Mouse (Mus musculus): ENCODE results near the gene Clec18a. TPM values are rescaled to one million over a fixed set of nuclear protein-coding genes. Genes with fewer than 3 reads are reported as not detected.
"Not testable (repeated sequence)": the region's sequence is repeated elsewhere in the genome, so short reads cannot be mapped to it uniquely, and the experiment has no call there.

Gene Clec18a
- polyA plus RNA-seq, 1 experiment from 2014 or later, result not detected

DNA sequence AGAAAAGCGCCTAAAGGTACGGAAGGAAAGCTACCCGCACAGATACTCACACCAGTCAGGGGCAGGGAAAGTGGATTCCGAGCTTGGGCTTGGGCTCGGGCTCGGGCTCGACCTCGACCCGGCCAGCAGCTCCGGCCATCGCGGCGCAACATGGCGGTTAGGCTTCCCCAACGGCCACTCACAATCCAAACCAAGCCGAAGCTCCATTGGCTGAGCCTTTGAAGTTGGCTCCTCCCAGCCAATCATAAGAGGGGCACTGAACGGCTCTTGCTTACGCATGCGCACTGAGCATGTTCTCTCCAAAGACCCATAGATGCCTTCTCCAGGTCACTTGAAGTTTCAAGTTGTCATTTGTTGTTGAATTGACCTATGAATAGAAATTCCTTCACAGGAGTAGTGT, 60.7 kb downstream of the Clec18a start, which contains the start of gene Ddx19b:
Gene Ddx19b (minus strand): TSS at position 180 of the 400 bp plus-strand sequence.
- 91% methylated on average over 19 of the region's 19 CpGs for WGBS (ENCODE audit: insufficient replicate concordance)
- H3K27ac ChIP-seq, result no peak within 1 kb of the TSS; the same call in 1 of the 2 replicates
- H3K36me3 ChIP-seq, result peaks cover 15% of the 10 kb centered on the region
- H3K27me3 ChIP-seq, result no peaks in the 10 kb centered on the region
- H3K4me1 ChIP-seq (replicated peaks), result peaks cover 53% of the 10 kb centered on the region
- DNase-seq (no peak), ATAC-seq (ENCODE audit: low read depth) (no peak)
- H3K9me3 ChIP-seq (replicated peaks), result no peaks in the 10 kb centered on the region
- no peak within 1 kb of the TSS for H3K4me3 ChIP-seq (replicated peaks)
- H3K9ac ChIP-seq, result no peak within 1 kb of the TSS
- no peak within 1 kb of the TSS for H3K4me2 ChIP-seq

DNA sequence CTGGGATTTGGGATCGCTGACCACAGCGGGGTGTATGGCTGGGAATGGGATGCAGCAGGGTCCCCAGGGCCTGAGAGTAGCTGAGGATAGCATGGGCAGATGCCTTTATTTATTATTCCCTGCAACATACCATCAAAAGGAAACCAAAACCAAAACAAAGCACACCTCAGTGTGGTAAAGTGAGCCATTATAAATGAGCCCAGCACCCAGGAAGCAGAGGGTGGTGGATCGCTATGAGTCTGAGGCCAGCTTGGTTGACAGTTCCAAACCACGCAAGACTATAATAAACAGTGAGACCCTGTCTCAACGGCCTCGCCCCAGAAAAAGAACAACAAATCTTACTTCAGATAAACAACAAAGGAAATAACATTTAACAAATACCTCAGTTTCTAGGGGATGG, 62.2 kb downstream of the Clec18a start:
- Histone ChIP-seq H3K9ac (peak overlapping the region; percentile 54), H3K4me1 (replicated peaks) (peaks cover 43% of the 10 kb centered on the region), H3K9me3 (replicated peaks) (no peaks in the 10 kb centered on the region), H3K36me3 (no peaks in the 10 kb centered on the region), H3K4me3 (replicated peaks) (peak overlapping the region; percentile 40), H3K4me2 (peak overlapping the region; percentile 65), H3K27ac (no peak overlapping the region), H3K27me3 (no peaks in the 10 kb centered on the region)
- DNase-seq, result no peak
- 64% methylated on average over 6 of the region's 6 CpGs for WGBS (ENCODE audit: insufficient replicate concordance)
- no peak for ATAC-seq (ENCODE audit: low read depth)

DNA sequence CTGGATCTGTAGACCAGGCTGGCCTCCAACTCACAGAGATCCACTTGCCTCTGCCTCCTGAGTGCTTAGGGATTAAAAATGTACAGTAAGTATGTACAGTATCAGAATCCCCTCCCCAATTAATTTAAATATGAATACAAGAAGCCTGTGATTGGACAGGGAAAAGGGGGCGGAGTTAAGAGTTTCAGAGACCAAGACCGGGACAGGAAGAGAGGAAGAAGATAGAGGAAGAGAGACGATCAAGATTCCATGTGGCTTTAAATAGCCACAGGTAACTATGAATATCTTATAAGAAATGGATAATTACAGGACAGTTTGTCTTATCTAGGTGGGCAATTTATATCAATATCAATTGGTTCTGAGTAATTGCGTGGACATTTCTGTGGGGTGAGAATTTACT, 62.6 kb downstream of the Clec18a start:
- Histone ChIP-seq H3K27me3 (no peaks in the 10 kb centered on the region), H3K9me3 (replicated peaks) (no peaks in the 10 kb centered on the region), H3K9ac (peak overlapping the region; percentile 54; the same call in 1 of the 2 replicates), H3K36me3 (no peaks in the 10 kb centered on the region), H3K27ac (no peak overlapping the region), H3K4me3 (replicated peaks) (peak overlapping the region; percentile 40), H3K4me2 (peak overlapping the region; percentile 65), H3K4me1 (replicated peaks) (peaks cover 39% of the 10 kb centered on the region)
- WGBS (ENCODE audit: insufficient replicate concordance), result 25% methylated on average over 4 of the region's 4 CpGs
- no peak for ATAC-seq (ENCODE audit: low read depth)
- DNase-seq, result peak; percentile 27

DNA sequence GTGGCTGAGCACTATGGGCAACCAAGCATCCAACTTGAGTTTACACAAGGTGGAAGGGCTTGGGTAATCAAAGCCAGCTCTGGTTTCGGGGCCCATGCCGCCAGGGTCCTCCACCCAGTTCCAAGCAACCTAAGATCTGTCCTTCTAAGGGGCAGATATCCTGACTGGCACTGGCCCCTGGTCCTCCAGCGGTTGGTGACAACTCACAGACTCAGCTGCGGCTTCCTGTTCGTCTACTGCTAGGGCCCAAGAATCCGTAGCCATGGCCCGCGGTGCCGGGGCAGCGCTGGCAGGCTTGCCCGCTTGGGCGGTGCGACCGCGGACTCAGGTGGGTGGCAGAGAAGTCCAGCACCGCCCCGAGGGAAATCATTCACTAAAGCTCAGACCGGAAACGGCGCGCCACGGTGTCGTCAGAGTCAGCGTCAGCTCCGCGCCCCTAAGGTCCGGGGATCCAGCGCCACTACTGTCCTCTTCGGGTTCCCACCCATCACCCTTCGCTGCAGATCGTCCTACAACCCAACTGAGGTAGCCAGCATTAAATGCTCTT, 64.8 kb downstream of the Clec18a start:
- peak; percentile 80 for DNase-seq
- H3K4me2 ChIP-seq, result peak overlapping the region; percentile 90
- H3K9ac ChIP-seq, result peak overlapping the region; percentile 78
- WGBS (ENCODE audit: insufficient replicate concordance), result under 1% methylated on average over 31 of the region's 31 CpGs
- peak; percentile 96 for ATAC-seq (ENCODE audit: low read depth)
- H3K4me3 ChIP-seq (replicated peaks), result peak overlapping the region; percentile 71
- no peaks in the 10 kb centered on the region for H3K9me3 ChIP-seq (replicated peaks)
- H3K36me3 ChIP-seq, result no peaks in the 10 kb centered on the region
- H3K27me3 ChIP-seq, result no peaks in the 10 kb centered on the region
- H3K4me1 ChIP-seq (replicated peaks), result peaks cover 32% of the 10 kb centered on the region
- peak overlapping the region; percentile 67 for H3K27ac ChIP-seq

DNA sequence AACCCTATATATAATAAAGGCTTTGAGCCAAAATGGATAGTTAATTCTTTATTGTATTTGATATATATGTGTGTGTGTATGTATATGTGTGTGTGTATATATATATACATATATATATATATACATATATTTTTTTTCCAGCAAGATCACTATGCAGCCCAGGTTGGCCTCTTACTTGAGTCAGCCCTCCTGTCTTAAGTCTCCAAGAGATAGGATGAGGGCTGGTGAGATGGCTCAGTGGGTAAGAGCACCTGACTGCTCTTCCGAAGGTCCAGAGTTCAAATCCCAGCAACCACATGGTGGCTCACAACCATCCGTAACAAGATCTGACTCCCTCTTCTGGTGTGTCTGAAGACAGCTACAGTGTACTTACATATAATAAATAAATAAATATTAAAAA, 65.6 kb downstream of the Clec18a start:
- 88% methylated on average over 2 of the region's 2 CpGs for WGBS (ENCODE audit: insufficient replicate concordance)
- H3K27me3 ChIP-seq; H3K9me3 ChIP-seq (replicated peaks); ATAC-seq (ENCODE audit: low read depth); H3K27ac ChIP-seq; H3K4me3 ChIP-seq (replicated peaks); H3K9ac ChIP-seq; H3K36me3 ChIP-seq; DNase-seq: not testable (repeated sequence)
- Histone ChIP-seq H3K4me1 (replicated peaks) (peaks cover 32% of the 10 kb centered on the region), H3K4me2 (peak overlapping the region; percentile 90; the same call in 1 of the 2 replicates)

DNA sequence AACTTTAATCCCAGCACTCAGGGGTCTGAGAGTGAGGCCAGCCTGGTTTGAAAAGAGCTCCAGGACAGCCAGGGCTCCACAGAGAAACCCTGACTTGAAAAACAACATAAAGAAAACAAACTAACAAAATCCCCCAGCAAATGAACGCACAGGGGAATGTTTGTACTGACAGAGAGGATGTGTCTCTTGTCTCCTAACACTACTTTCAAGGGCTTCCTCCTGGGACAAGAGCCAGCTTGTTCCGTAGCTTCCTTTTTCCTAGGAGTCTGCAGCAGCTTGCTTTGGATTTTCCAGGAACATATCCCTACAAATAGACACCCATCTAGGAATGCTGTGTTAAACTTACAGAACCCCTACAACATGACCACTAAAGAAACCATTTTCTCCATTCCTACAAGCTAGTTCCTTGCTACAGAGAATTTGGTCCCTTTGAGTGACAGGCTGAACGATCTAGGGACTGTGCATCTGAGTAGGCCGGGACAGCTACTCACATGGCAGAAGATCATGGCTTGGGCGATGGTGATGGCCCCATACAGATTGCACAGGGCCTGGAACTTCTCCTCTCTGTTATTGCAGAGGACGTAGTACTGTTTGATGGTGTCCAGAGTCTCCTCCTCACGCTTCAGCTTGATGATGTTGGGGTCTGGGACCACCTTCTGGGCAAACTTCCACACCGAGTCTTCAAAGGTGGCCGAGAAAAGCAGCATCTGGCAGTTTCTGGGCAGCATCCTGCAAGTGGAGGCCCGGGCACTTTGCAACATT, 81.8 kb downstream of the Clec18a start:
- not testable (repeated sequence) for H3K4me1 ChIP-seq (replicated peaks); H3K9me3 ChIP-seq (replicated peaks); ATAC-seq (ENCODE audit: low read depth); H3K27ac ChIP-seq; H3K9ac ChIP-seq; H3K27me3 ChIP-seq; H3K4me3 ChIP-seq (replicated peaks); DNase-seq; H3K4me2 ChIP-seq
- peaks cover 43% of the 10 kb centered on the region for H3K36me3 ChIP-seq
- 86% methylated on average over 9 of the region's 10 CpGs for WGBS (ENCODE audit: insufficient replicate concordance)

Small RNAs within 50 kb of the gene (microRNA-seq; reads per million reads assigned to microRNA genes)
- gene Gm24103 (not detected), gene Mir3473d (10.0 reads per million, percentile 23 among the genes with 10 or more reads in this experiment)

Other genes with a start within 250 kb of the Clec18a start
- gene Cog4, start 245.8 kb downstream of the Clec18a start, polyA plus RNA-seq (2015; fragmentation: Nextera tagmentation; extraction: Ambion mirVana), result 32.0 and 36.5 TPM in 2 replicates
- gene Sf3b3, start 245.6 kb downstream of the Clec18a start, polyA plus RNA-seq (2015; fragmentation: Nextera tagmentation; extraction: Ambion mirVana), result 75.4 and 92.7 TPM in 2 replicates
- gene Fuk, start 189.9 kb downstream of the Clec18a start, polyA plus RNA-seq (2015; fragmentation: Nextera tagmentation; extraction: Ambion mirVana), result 2.8 and 3.0 TPM in 2 replicates
- gene St3gal2, start 172.5 kb downstream of the Clec18a start, polyA plus RNA-seq (2015; fragmentation: Nextera tagmentation; extraction: Ambion mirVana), result 21.0 and 25.2 TPM in 2 replicates
- gene Ddx19a, start 94.6 kb downstream of the Clec18a start, polyA plus RNA-seq (2015; fragmentation: Nextera tagmentation; extraction: Ambion mirVana), result 11.3 and 12.5 TPM in 2 replicates
- gene Ddx19b, start 60.7 kb downstream of the Clec18a start, polyA plus RNA-seq (2015; fragmentation: Nextera tagmentation; extraction: Ambion mirVana), result 3.4 and 4.0 TPM in 2 replicates
- gene Aars, start 59.3 kb downstream of the Clec18a start, polyA plus RNA-seq (2015; fragmentation: Nextera tagmentation; extraction: Ambion mirVana), result 55.5 and 66.2 TPM in 2 replicates
- 1.8 and 7.8 TPM in 2 replicates for gene Exosc6, start 36.1 kb downstream of the Clec18a start, polyA plus RNA-seq (2015; fragmentation: Nextera tagmentation; extraction: Ambion mirVana)
- gene Pdpr, start 2.2 kb upstream of the Clec18a start, polyA plus RNA-seq (2015; fragmentation: Nextera tagmentation; extraction: Ambion mirVana), result 2.9 and 3.9 TPM in 2 replicates
- 14.3 and 17.1 TPM in 2 replicates for gene Glg1, start 166.8 kb upstream of the Clec18a start, polyA plus RNA-seq (2015; fragmentation: Nextera tagmentation; extraction: Ambion mirVana)
- gene Rfwd3, start 207.8 kb upstream of the Clec18a start, polyA plus RNA-seq (2015; fragmentation: Nextera tagmentation; extraction: Ambion mirVana), result 45.7 and 60.4 TPM in 2 replicates
- gene Mlkl, start 245.8 kb upstream of the Clec18a start, polyA plus RNA-seq (2015; fragmentation: Nextera tagmentation; extraction: Ambion mirVana), result 2.5 and 2.8 TPM in 2 replicates